Mouse (Mus musculus): Measurements from ENCODE around the gene Cct6b.

- TF ChIP-seq POLR2A (IDR thresholded peaks at IDR 0.05; ENCODE audit: control insufficient read depth, extremely low read depth, insufficient read depth, low read length, poor library complexity) (no peak), CTCF (IDR thresholded peaks at IDR 0.05; ENCODE audit: borderline replicate concordance, control insufficient read depth, extremely low read depth, insufficient read depth, low read length, poor library complexity) (no peak)
These were observed 73.6 kb downstream of the Cct6b start for GRCm38 (mm10) chr11:82690476-82690875.

All from thymus, adult 2 months (tissue).